Mouse (Mus musculus) retina, adult 2 months (tissue): ENCODE results near the gene Cd24a.
A peak's percentile ranks its signal among the peaks of the same experiment; 100 is the strongest.

Experiments
- DNase-seq: peaks from one replicate; pipeline ENCODE4 v3.0.0-alpha.2; 2012; ENCODE audit warnings: low read depth, low spot score

The Cd24a gene

GRCm38 (mm10) chr10:43577997-43578331 lies at the start of gene Cd24a:
Gene Cd24a, plus strand, starts transcription at chr10:43578284.
- no peak for DNase-seq

GRCm38 (mm10) chr10:43534382-43534781 lies 43.7 kb upstream of the Cd24a start:
- DNase-seq: no peak

GRCm38 (mm10) chr10:43537652-43538051 lies 40.4 kb upstream of the Cd24a start:
- DNase-seq: no peak

- no peak for DNase-seq
Observed at GRCm38 (mm10) chr10:43538831-43539230, 39.3 kb upstream of the Cd24a start.

GRCm38 (mm10) chr10:43539746-43540310 lies 38.3 kb upstream of the Cd24a start:
- DNase-seq: no peak

GRCm38 (mm10) chr10:43540442-43541152 lies 37.5 kb upstream of the Cd24a start, which contains the start of gene 1700021F05Rik:
Gene 1700021F05Rik, minus strand, starts transcription at chr10:43540994.
- peak; percentile 89 for DNase-seq

GRCm38 (mm10) chr10:43541153-43541544 lies 36.9 kb upstream of the Cd24a start:
- no peak for DNase-seq

GRCm38 (mm10) chr10:43549411-43549810 lies 28.7 kb upstream of the Cd24a start:
- no peak for DNase-seq

- DNase-seq: no peak
Observed at GRCm38 (mm10) chr10:43550923-43551322, 27.2 kb upstream of the Cd24a start.

- DNase-seq: no peak
Observed at GRCm38 (mm10) chr10:43551388-43551787, 26.7 kb upstream of the Cd24a start.

- no peak for DNase-seq
Observed at GRCm38 (mm10) chr10:43557630-43558165, 20.4 kb upstream of the Cd24a start.

GRCm38 (mm10) chr10:43559313-43559712 lies 18.8 kb upstream of the Cd24a start:
- DNase-seq: no peak

- no peak for DNase-seq
Observed at GRCm38 (mm10) chr10:43560765-43561164, 17.3 kb upstream of the Cd24a start.

GRCm38 (mm10) chr10:43561311-43561710 lies 16.8 kb upstream of the Cd24a start:
- DNase-seq: no peak

- no peak for DNase-seq
Observed at GRCm38 (mm10) chr10:43574352-43574751, 3.7 kb upstream of the Cd24a start.

- peak; percentile 48 for DNase-seq
Observed at GRCm38 (mm10) chr10:43574956-43575355, 3.1 kb upstream of the Cd24a start.

GRCm38 (mm10) chr10:43577299-43577996 lies 636 bp upstream of the Cd24a start:
- no peak for DNase-seq

- no peak for DNase-seq
Observed at GRCm38 (mm10) chr10:43578366-43578753, 276 bp downstream of the Cd24a start.

GRCm38 (mm10) chr10:43578754-43579380 lies 783 bp downstream of the Cd24a start:
- no peak for DNase-seq

- DNase-seq: no peak
Observed at GRCm38 (mm10) chr10:43579381-43580261, 1.5 kb downstream of the Cd24a start.

- DNase-seq: no peak
Observed at GRCm38 (mm10) chr10:43580649-43581078, 2.6 kb downstream of the Cd24a start.
